Mouse (Mus musculus) forebrain, embryonic 15.5 days (tissue): ENCODE measurements around the gene Siglecg. TPM values are rescaled to one million over a fixed set of nuclear protein-coding genes. Genes with fewer than 3 reads are reported as not detected.
A peak's percentile ranks its signal among the peaks of the same experiment; 100 is the strongest.

Experiments
- ATAC-seq: fragments of 200-750 bp; cut with Nextera tagmentation; replicated peaks from 2 replicates; pipeline ENCODE4 v1.8.0; 2017; ENCODE audit warnings: mild to moderate bottlenecking, moderate TSS enrichment, moderate library complexity
- H3K27ac ChIP-seq: fragments of 300-500 bp; sonication (generic); replicated peaks from 2 replicates; pipeline ENCODE4 v1.5.1; 2015; ENCODE audit warnings: mild to moderate bottlenecking, inconsistent platforms
- H3K27me3 ChIP-seq: fragments of 300-500 bp; sonication (generic); 2 replicates; pipeline ENCODE4 v1.6.1; 2015; ENCODE audit warnings: inconsistent platforms
- H3K36me3 ChIP-seq: fragments of 300-500 bp; sonication (generic); 2 replicates; pipeline ENCODE4 v1.6.1; 2015; ENCODE audit warnings: mild to moderate bottlenecking, inconsistent platforms
- H3K4me1 ChIP-seq: fragments of 300-500 bp; sonication (generic); 2 replicates; pipeline ENCODE4 v1.6.1; 2015; ENCODE audit warnings: inconsistent platforms
- H3K4me2 ChIP-seq: fragments of 300-500 bp; sonication (generic); replicated peaks from 2 replicates; pipeline ENCODE4 v1.6.1; 2015; ENCODE audit warnings: mild to moderate bottlenecking, inconsistent platforms
- H3K4me3 ChIP-seq: fragments of 300-500 bp; sonication (generic); 2 replicates; pipeline ENCODE4 v1.5.1; 2015; ENCODE audit warnings: mild to moderate bottlenecking, inconsistent platforms
- H3K9ac ChIP-seq: fragments of 300-500 bp; sonication (generic); replicated peaks from 2 replicates; pipeline ENCODE4 v1.6.1; 2015; ENCODE audit warnings: mild to moderate bottlenecking, inconsistent platforms
- H3K9me3 ChIP-seq: fragments of 300-500 bp; sonication (generic); 2 replicates; pipeline ENCODE4 v1.6.1; 2016; ENCODE audit warnings: inconsistent platforms
- WGBS: fragments of 180-500 bp; shearing (Covaris S2); methylation state at CpG from one replicate; pipeline ENCODE4 v1.1.7; 2015; ENCODE audit warnings: mixed read lengths; 5-methylcytosine and 5-hydroxymethylcytosine counted together
- microRNA-seq: library from miRNA; unstranded; fragments of <30 nt; microRNA quantifications from one replicate; pipeline ENCODE4, GENCODE M21; 2016
- polyA plus RNA-seq: library from polyadenylated mRNA; unstranded; fragments of >200 nt; fragmentation: Nextera tagmentation; extraction: Ambion mirVana; gene quantifications from 2 replicates; pipeline ENCODE4 v1.2.1, GENCODE M21; 2015

The Siglecg gene
- polyA plus RNA-seq, 1 experiment from 2014 or later = not detected

DNA sequence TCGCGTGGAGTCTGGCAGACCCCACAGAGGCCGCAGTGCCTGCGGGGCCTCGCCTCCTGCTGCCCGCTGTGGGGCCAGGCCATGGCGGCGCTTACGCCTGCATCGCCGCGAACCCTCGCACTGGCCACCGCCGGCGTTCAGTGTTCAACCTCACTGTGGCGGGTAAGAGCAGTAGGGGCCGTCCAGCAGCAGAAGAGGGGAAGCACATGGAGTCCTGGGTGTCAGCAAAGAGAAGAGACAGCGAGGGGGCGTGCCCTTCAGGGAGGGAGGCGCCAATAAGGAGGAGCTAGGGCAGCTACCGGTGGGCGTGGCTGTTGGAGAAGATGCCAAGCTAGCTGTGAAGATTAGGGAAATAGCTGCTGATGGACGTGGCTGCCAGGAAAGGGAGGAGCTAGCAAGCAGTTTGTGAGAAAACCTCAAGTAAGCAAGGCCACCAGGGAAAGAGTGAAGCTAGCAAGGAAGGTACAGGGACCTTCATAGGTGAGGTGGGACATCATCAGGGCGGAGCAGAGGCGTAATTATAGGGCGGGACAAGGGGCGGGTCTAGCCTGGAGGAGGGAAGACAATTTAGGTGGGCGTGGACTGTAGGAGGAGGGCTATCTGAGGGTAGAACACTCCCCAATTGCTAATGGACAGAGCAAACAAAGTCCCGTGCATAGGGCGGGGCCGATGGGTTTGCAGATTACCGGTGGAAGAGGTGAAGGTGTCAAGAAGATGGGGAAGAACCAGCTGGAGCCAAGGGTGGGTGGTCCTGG, 57.5 kb downstream of the Siglecg start:
- no peaks in the 10 kb centered on the region for H3K9me3 ChIP-seq
- no peaks in the 10 kb centered on the region for H3K27me3 ChIP-seq
- peaks cover 18% of the 10 kb centered on the region for H3K4me1 ChIP-seq
- H3K4me2 ChIP-seq = peak overlapping the region; percentile 68
- H3K4me3 ChIP-seq = peak overlapping the region; percentile 47
- peak; percentile 84 for ATAC-seq
- under 1% methylated on average over 33 of the region's 33 CpGs for WGBS
- no peaks in the 10 kb centered on the region for H3K36me3 ChIP-seq
- peak overlapping the region; percentile 43 for H3K9ac ChIP-seq
- no peak overlapping the region for H3K27ac ChIP-seq

DNA sequence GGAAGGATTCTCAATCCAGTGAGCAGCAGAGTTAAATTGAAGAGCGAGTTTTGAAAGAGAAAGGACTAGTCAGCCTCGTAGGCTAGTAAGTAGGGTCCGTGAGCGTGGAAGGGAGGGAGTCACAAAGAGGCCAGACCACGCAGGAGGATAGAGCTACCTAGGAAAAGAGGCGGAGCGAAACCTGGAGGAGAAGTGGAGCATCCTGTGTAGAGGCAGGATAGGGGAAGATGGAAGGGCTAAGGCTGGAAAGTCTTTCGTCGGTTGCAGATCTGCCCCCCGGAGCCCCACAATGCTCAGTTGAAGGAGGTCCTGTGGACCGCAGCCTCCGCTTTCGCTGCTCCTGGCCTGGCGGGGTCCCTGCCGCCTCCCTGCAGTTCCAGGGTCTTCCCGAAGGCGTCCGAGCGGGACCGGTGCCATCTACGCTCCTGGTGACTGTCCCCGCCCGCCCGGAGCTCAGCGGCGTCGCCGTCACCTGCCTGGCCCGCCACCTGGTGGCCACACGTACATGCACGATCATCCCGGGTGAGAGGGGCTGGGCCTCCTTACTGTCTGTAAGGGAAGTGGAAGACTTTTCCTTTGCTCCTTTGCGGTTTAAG, 58.2 kb downstream of the Siglecg start:
- H3K4me1 ChIP-seq = peaks cover 18% of the 10 kb centered on the region
- no peaks in the 10 kb centered on the region for H3K36me3 ChIP-seq
- peak overlapping the region; percentile 68 for H3K4me2 ChIP-seq
- peak; percentile 55 for ATAC-seq
- H3K9ac ChIP-seq = peak overlapping the region; percentile 34
- no peaks in the 10 kb centered on the region for H3K9me3 ChIP-seq
- no peaks in the 10 kb centered on the region for H3K27me3 ChIP-seq
- WGBS = under 1% methylated on average over 33 of the region's 33 CpGs
- no peak overlapping the region for H3K27ac ChIP-seq
- H3K4me3 ChIP-seq = peak overlapping the region; percentile 47

Small RNA genes lying within 50 kb of the gene (microRNA-seq; reads per million reads assigned to microRNA genes)
- gene Mir7051 = not detected

Other genes starting within 250 kb of the Siglecg start
- gene Zfp715, start 94.9 kb upstream of the Siglecg start, polyA plus RNA-seq = 19.0 and 21.5 TPM in 2 replicates
- 0.08 and 0.09 TPM in 2 replicates for gene Siglecf, start 56.9 kb upstream of the Siglecg start, polyA plus RNA-seq
- not detected in 2 replicates for gene Lim2, start 19.5 kb downstream of the Siglecg start, polyA plus RNA-seq
- not detected in 2 replicates for gene Nkg7, start 28.9 kb downstream of the Siglecg start, polyA plus RNA-seq
- gene Cldnd2, start 32.6 kb downstream of the Siglecg start, polyA plus RNA-seq = not detected in 2 replicates
- 131 and 136 TPM in 2 replicates for gene Etfb, start 35.9 kb downstream of the Siglecg start, polyA plus RNA-seq
- gene Gm45233, start 35.9 kb downstream of the Siglecg start, polyA plus RNA-seq = not detected in 2 replicates
- 7.8 and 8.3 TPM in 2 replicates for gene Vsig10l, start 54.9 kb downstream of the Siglecg start, polyA plus RNA-seq
- gene Iglon5, start 81.9 kb downstream of the Siglecg start, polyA plus RNA-seq = 4.8 and 4.9 TPM in 2 replicates
- not detected in 2 replicates for gene 4931406B18Rik, start 97.7 kb downstream of the Siglecg start, polyA plus RNA-seq
- gene Cd33, start 136.2 kb downstream of the Siglecg start, polyA plus RNA-seq = 0.88 and 1.0 TPM in 2 replicates
- 11.3 and 11.5 TPM in 2 replicates for gene Zfp658, start 154.1 kb downstream of the Siglecg start, polyA plus RNA-seq
- gene Zfp719, start 171.4 kb downstream of the Siglecg start, polyA plus RNA-seq = 15.8 and 17.9 TPM in 2 replicates
- 0.25 and 0.27 TPM in 2 replicates for gene Zfp819, start 199.0 kb downstream of the Siglecg start, polyA plus RNA-seq
- not detected in 2 replicates for gene Ceacam18, start 226.5 kb downstream of the Siglecg start, polyA plus RNA-seq